Mouse (Mus musculus) heart, postnatal 0 days (tissue): ENCODE data around the gene Tmem52b. TPM values are rescaled to one million over a fixed set of nuclear protein-coding genes. Genes with fewer than 3 reads are reported as not detected.

Experiments
- ATAC-seq: fragments of 200-750 bp; cut with Nextera tagmentation; 2 replicates; pipeline ENCODE4 v1.8.0; 2017; ENCODE audit warnings: low read depth, moderate number of reproducible peaks, moderate library complexity; ENCODE audit not compliant: insufficient read depth
- DNase-seq: peaks from one replicate; pipeline ENCODE4 v3.0.0-alpha.2; 2016; ENCODE audit warnings: low spot score
- H3K27ac ChIP-seq: fragments of 300-500 bp; sonication (generic); 2 replicates; pipeline ENCODE4 v1.5.1; 2014; ENCODE audit warnings: low read depth, mild to moderate bottlenecking
- H3K27me3 ChIP-seq: fragments of 300-500 bp; sonication (generic); 2 replicates; pipeline ENCODE4 v1.6.1; 2014; ENCODE audit warnings: low read length, mixed read lengths; ENCODE audit not compliant: control insufficient read depth, insufficient read depth
- H3K36me3 ChIP-seq: fragments of 300-500 bp; sonication (generic); replicated peaks from 2 replicates; pipeline ENCODE4 v1.6.1; 2014; ENCODE audit warnings: low read length, mixed read lengths; ENCODE audit not compliant: control insufficient read depth, insufficient read depth
- H3K4me1 ChIP-seq: fragments of 300-500 bp; sonication (generic); 2 replicates; pipeline ENCODE4 v1.6.1; 2014; ENCODE audit warnings: antibody characterized with exemption; ENCODE audit not compliant: control insufficient read depth, insufficient read depth
- H3K4me2 ChIP-seq: fragments of 300-500 bp; sonication (generic); 2 replicates; pipeline ENCODE4 v1.6.1; 2014; ENCODE audit warnings: low read depth, mild to moderate bottlenecking, low read length, moderate library complexity
- H3K4me3 ChIP-seq: fragments of 300-500 bp; sonication (generic); 2 replicates; pipeline ENCODE4 v1.5.1; 2014; ENCODE audit warnings: low read depth, low read length
- H3K9ac ChIP-seq: fragments of 300-500 bp; sonication (generic); replicated peaks from 2 replicates; pipeline ENCODE4 v1.6.1; 2014; ENCODE audit warnings: low read depth, low read length, mixed read lengths
- H3K9me3 ChIP-seq: fragments of 300-500 bp; sonication (generic); replicated peaks from 2 replicates; pipeline ENCODE4 v1.6.1; 2016; ENCODE audit warnings: low read length; ENCODE audit not compliant: control insufficient read depth
- CTCF ChIP-seq: IDR thresholded peaks from 2 replicates; pipeline ENCODE4 v1.5.1; 2016; ENCODE audit warnings: antibody characterized with exemption, control low read depth, low read depth
- EP300 ChIP-seq: IDR thresholded peaks from 2 replicates; pipeline ENCODE4 v1.6.1; 2016; ENCODE audit warnings: antibody characterized with exemption, low read depth
- WGBS: fragments of 180-500 bp; shearing (Covaris S2); extraction: QIAGEN DNeasy Blood & Tissue Kit; methylation state at CpG from one replicate; pipeline ENCODE4 v1.1.7; 2014; 5-methylcytosine and 5-hydroxymethylcytosine counted together
- polyA plus RNA-seq: library from polyadenylated mRNA; unstranded; fragments of >200 nt; fragmentation: Nextera tagmentation; extraction: Ambion mirVana; gene quantifications from 2 replicates; pipeline ENCODE4 v1.2.1, GENCODE M21; 2015
- total RNA-seq: library from RNA; depleted of rRNA; stranded (reverse); fragments of >200 nt; gene quantifications from 2 replicates; pipeline ENCODE4 v1.2.3, GENCODE M21; 2014; ENCODE audit warnings: low replicate concordance; rRNA removed

Tmem52b gene
- total RNA-seq (not detected in 2 replicates), polyA plus RNA-seq (not detected in 2 replicates)

- WGBS = 34% methylated on average over 3 of the region's 3 CpGs
- no peak within 1 kb of the TSS for H3K4me2 ChIP-seq
- H3K27ac ChIP-seq = no peak within 1 kb of the TSS
- H3K4me1 ChIP-seq = no peaks in the 10 kb centered on the region
- H3K4me3 ChIP-seq = no peak within 1 kb of the TSS
- DNase-seq = no peak
- H3K9me3 ChIP-seq = no peaks in the 10 kb centered on the region
- no peak within 1 kb of the TSS for H3K9ac ChIP-seq
- H3K27me3 ChIP-seq = no peaks in the 10 kb centered on the region
- no peaks in the 10 kb centered on the region for H3K36me3 ChIP-seq
- no peak for TF ChIP-seq CTCF
- no peak for TF ChIP-seq EP300
- no peak for ATAC-seq
Measured at GRCm38 (mm10) chr6:129512367-129512766, at the start of gene Tmem52b. Gene Tmem52b, plus strand, starts transcription at chr6:129512555.

GRCm38 (mm10) chr6:129471386-129471785, 41.0 kb upstream of the Tmem52b start:
- Histone ChIP-seq H3K9ac (no peak overlapping the region), H3K4me1 (no peaks in the 10 kb centered on the region), H3K9me3 (no peaks in the 10 kb centered on the region), H3K4me2 (no peak overlapping the region), H3K36me3 (no peaks in the 10 kb centered on the region), H3K27me3 (no peaks in the 10 kb centered on the region), H3K27ac (no peak overlapping the region), H3K4me3 (no peak overlapping the region)
- ATAC-seq = no peak
- 84% methylated on average over 6 of the region's 6 CpGs for WGBS
- no peak for DNase-seq
- TF ChIP-seq EP300 (no peak), CTCF (no peak)

- H3K9me3 ChIP-seq = no peaks in the 10 kb centered on the region
Measured at GRCm38 (mm10) chr6:129472627-129473026, 39.7 kb upstream of the Tmem52b start.

GRCm38 (mm10) chr6:129476404-129477126, 35.8 kb upstream of the Tmem52b start:
- 27% methylated on average over 13 of the region's 13 CpGs for WGBS
- no peak for ATAC-seq

More at GRCm38 (mm10) chr6:129472627-129473026, 39.7 kb upstream of the Tmem52b start:
- Histone ChIP-seq H3K9ac (no peak overlapping the region), H3K27me3 (no peaks in the 10 kb centered on the region), H3K36me3 (no peaks in the 10 kb centered on the region), H3K4me1 (no peaks in the 10 kb centered on the region), H3K27ac (no peak overlapping the region), H3K4me2 (no peak overlapping the region), H3K4me3 (no peak overlapping the region)
- ATAC-seq (no peak), DNase-seq (no peak)
- 61% methylated on average over 5 of the region's 5 CpGs for WGBS
- TF ChIP-seq CTCF = no peak
- TF ChIP-seq EP300 = no peak

GRCm38 (mm10) chr6:129480089-129480958, 32.0 kb upstream of the Tmem52b start:
- Histone ChIP-seq H3K27ac (no peak overlapping the region), H3K4me1 (no peaks in the 10 kb centered on the region), H3K9ac (no peak overlapping the region), H3K36me3 (no peaks in the 10 kb centered on the region), H3K4me3 (no peak overlapping the region), H3K27me3 (no peaks in the 10 kb centered on the region), H3K9me3 (no peaks in the 10 kb centered on the region), H3K4me2 (no peak overlapping the region)
- DNase-seq (no peak), ATAC-seq (no peak)
- TF ChIP-seq EP300 (no peak), CTCF (no peak)
- WGBS = 62% methylated on average over 8 of the region's 8 CpGs

More at GRCm38 (mm10) chr6:129476404-129477126, 35.8 kb upstream of the Tmem52b start:
- peak; percentile 56 for TF ChIP-seq CTCF
- no peak for TF ChIP-seq EP300
- no peak overlapping the region for H3K27ac ChIP-seq
- no peaks in the 10 kb centered on the region for H3K9me3 ChIP-seq
- no peak overlapping the region for H3K9ac ChIP-seq
- peak; percentile 35 for DNase-seq
- no peaks in the 10 kb centered on the region for H3K27me3 ChIP-seq
- H3K36me3 ChIP-seq = no peaks in the 10 kb centered on the region
- H3K4me1 ChIP-seq = no peaks in the 10 kb centered on the region
- no peak overlapping the region for H3K4me2 ChIP-seq
- no peak overlapping the region for H3K4me3 ChIP-seq
